ENCODE assay signal across 8 mouse cellular contexts in the genomic region with DNA sequence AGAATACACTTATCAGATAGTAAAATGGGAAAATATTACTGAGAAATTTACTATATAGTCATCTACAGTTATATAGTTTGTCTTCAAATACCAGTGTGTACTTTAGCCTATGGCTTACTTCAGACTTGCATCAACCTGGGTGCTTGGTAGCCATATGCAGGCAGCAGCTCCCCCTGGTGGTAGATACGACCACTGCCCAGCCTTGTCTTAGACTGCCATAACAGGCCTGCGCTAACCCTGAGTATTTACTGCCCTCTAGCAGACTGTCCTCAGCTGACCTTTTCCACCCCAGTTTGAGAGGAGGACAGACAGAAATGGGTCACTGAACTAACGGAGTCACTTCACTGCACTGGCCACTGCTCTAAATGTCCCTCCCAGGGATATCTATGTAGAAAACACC.
A peak's percentile ranks its signal among the peaks of the same experiment; 100 is the strongest.
DNase-seq lines count a peak whose midpoint lies in the region; ATAC-seq lines count a peak whose summit lies in the region.

No protein-coding gene starts in this region.

- no peak overlapping the region for H3K9ac ChIP-seq in hindbrain, embryonic 16.5 days (ENCODE audit: low read depth, low read length)

- intact Hi-C loops in left cerebral cortex, postnatal 10 days (cut with DNase I): loop anchor here (5.0 kb wide), 1 partner anchor 165 kb away; no protein-coding TSS in a partner anchor

- H3K9me3 ChIP-seq in hindbrain, embryonic 16.5 days (ENCODE audit: control insufficient read depth, low read length): no peaks in the 10 kb centered on the region

- no peak overlapping the region for H3K27ac ChIP-seq in hindbrain, embryonic 16.5 days (ENCODE audit: low read depth, low read length)

- H3K36me3 ChIP-seq in hindbrain, embryonic 16.5 days (ENCODE audit: control insufficient read depth, insufficient read depth, low read length): peaks cover 10% of the 10 kb centered on the region

- whole genome bisulfite sequencing in hindbrain, embryonic 16.5 days: 26% methylated on average over 3 of the region's 3 CpGs

- peaks cover 4% of the 10 kb centered on the region for H3K4me1 ChIP-seq in hindbrain, embryonic 16.5 days (ENCODE audit: control insufficient read depth, insufficient read depth, low read depth, low read length)

- peak; percentile 65 for DNase-seq in T-cell, adult 2 months (ENCODE audit: low spot score)
- DNase-seq in cerebellum, postnatal 25 days: peak; percentile 82 to 89
- peak; percentile 70 to 84 for DNase-seq in frontal cortex, postnatal 36 days (ENCODE audit: low spot score in 2 of 2)
- peak; percentile 77 to 80 for DNase-seq in left cerebral cortex, postnatal 10 days (ENCODE audit: extremely low spot score in 1 of 2, low spot score in 2 of 2)
- DNase-seq in right cerebral cortex, postnatal 14 days: peak; percentile 75
- peak; percentile 50 to 68 for DNase-seq in urinary bladder, postnatal 4 days (ENCODE audit: low spot score in 2 of 2)

- H3K4me3 ChIP-seq in hindbrain, embryonic 16.5 days (ENCODE audit: low read length): no peak overlapping the region

- no peaks in the 10 kb centered on the region for H3K27me3 ChIP-seq in hindbrain, embryonic 16.5 days (replicated peaks; ENCODE audit: control insufficient read depth, insufficient read depth, low read length)

- no peak overlapping the region for H3K4me2 ChIP-seq in hindbrain, embryonic 16.5 days (ENCODE audit: low read length)

- ATAC-seq in hindbrain, embryonic 16.5 days: peak; percentile 73
- peak; percentile 99 for ATAC-seq in megakaryocyte-erythroid progenitor cell, adult 5-6 weeks (replicated peaks; ENCODE audit: low FRiP score, low TSS enrichment, poor library complexity, severe bottlenecking)
